Mouse (Mus musculus) forebrain, postnatal 0 days (tissue): Measurements from ENCODE around the gene Tnfsf11. TPM values are rescaled to one million over a fixed set of nuclear protein-coding genes. Genes with fewer than 3 reads are reported as not detected.

ENCODE experiments used
- ATAC-seq: fragments of 200-750 bp; cut with Nextera tagmentation; 2 replicates; pipeline ENCODE4 v1.8.0; 2017; ENCODE audit warnings: mild to moderate bottlenecking, moderate library complexity
- DNase-seq: peaks from one replicate; pipeline ENCODE4 v3.0.0-alpha.2; 2015
- H3K27ac ChIP-seq: fragments of 300-500 bp; sonication (generic); 2 replicates; pipeline ENCODE4 v1.5.1; 2014; ENCODE audit warnings: low read depth, mild to moderate bottlenecking, antibody characterized with exemption, low read length, moderate library complexity, mixed read lengths
- H3K27me3 ChIP-seq: fragments of 300-500 bp; sonication (generic); 2 replicates; pipeline ENCODE4 v1.6.1; 2014; ENCODE audit warnings: mild to moderate bottlenecking, low read length, mixed read lengths; ENCODE audit not compliant: insufficient read depth
- H3K36me3 ChIP-seq: fragments of 300-500 bp; sonication (generic); 2 replicates; pipeline ENCODE4 v1.6.1; 2014; ENCODE audit warnings: mild to moderate bottlenecking, moderate library complexity; ENCODE audit not compliant: insufficient read depth
- H3K4me1 ChIP-seq: fragments of 300-500 bp; sonication (generic); 2 replicates; pipeline ENCODE4 v1.6.1; 2014; ENCODE audit warnings: antibody characterized with exemption; ENCODE audit not compliant: insufficient read depth
- H3K4me2 ChIP-seq: fragments of 300-500 bp; sonication (generic); 2 replicates; pipeline ENCODE4 v1.6.1; 2014; ENCODE audit warnings: low read depth, mild to moderate bottlenecking, moderate library complexity
- H3K4me3 ChIP-seq: fragments of 300-500 bp; sonication (generic); 2 replicates; pipeline ENCODE4 v1.5.1; 2014; ENCODE audit warnings: low read depth, low read length, mixed read lengths
- H3K9ac ChIP-seq: fragments of 300-500 bp; sonication (generic); 2 replicates; pipeline ENCODE4 v1.6.1; 2014; ENCODE audit warnings: mild to moderate bottlenecking
- H3K9me3 ChIP-seq: fragments of 300-500 bp; sonication (generic); 2 replicates; pipeline ENCODE4 v1.6.1; 2016; ENCODE audit warnings: low read length
- CTCF ChIP-seq: sonication (generic); IDR thresholded peaks from 2 replicates; pipeline ENCODE4 v1.5.1; 2016; ENCODE audit warnings: antibody characterized with exemption, control low read depth, low read depth
- WGBS: fragments of 180-500 bp; shearing (Covaris S2); extraction: QIAGEN DNeasy Blood & Tissue Kit; methylation state at CpG from one replicate; pipeline ENCODE4 v1.1.7; 2014; 5-methylcytosine and 5-hydroxymethylcytosine counted together
- polyA plus RNA-seq: library from polyadenylated mRNA; unstranded; fragments of >200 nt; fragmentation: Nextera tagmentation; extraction: Ambion mirVana; gene quantifications from 2 replicates; pipeline ENCODE4 v1.2.1, GENCODE M21; 2015
- total RNA-seq: library from RNA; depleted of rRNA; stranded (reverse); fragments of >200 nt; gene quantifications from 2 replicates; pipeline ENCODE4 v1.2.3, GENCODE M21; 2014

Tnfsf11 gene
- total and polyA plus RNA-seq, 2 experiments from 2014 or later = 0.08 to 0.86 TPM

- no peak overlapping the region for H3K27ac ChIP-seq
- H3K4me3 ChIP-seq = no peak overlapping the region
- no peaks in the 10 kb centered on the region for H3K36me3 ChIP-seq
- H3K9me3 ChIP-seq = no peaks in the 10 kb centered on the region
- no peaks in the 10 kb centered on the region; the same call in 1 of the 2 replicates for H3K27me3 ChIP-seq
- no peak overlapping the region for H3K4me2 ChIP-seq
- H3K4me1 ChIP-seq = peaks cover 4% of the 10 kb centered on the region; the same call in 1 of the 2 replicates
- DNase-seq = no peak
- TF ChIP-seq CTCF = no peak
- H3K9ac ChIP-seq = no peak overlapping the region
- WGBS = 7% methylated on average over 5 of the region's 5 CpGs
- peak; percentile 54; the same call in 1 of the 2 replicates for ATAC-seq
Observed at GRCm38 (mm10) chr14:78288903-78289302, 18.9 kb downstream of the Tnfsf11 start.

- Histone ChIP-seq H3K4me2 (no peak overlapping the region), H3K9ac (no peak overlapping the region), H3K4me1 (peaks cover 6% of the 10 kb centered on the region; the same call in 1 of the 2 replicates), H3K27me3 (no peaks in the 10 kb centered on the region; the same call in 1 of the 2 replicates), H3K4me3 (no peak overlapping the region), H3K9me3 (no peaks in the 10 kb centered on the region), H3K27ac (no peak overlapping the region), H3K36me3 (no peaks in the 10 kb centered on the region)
- ATAC-seq (peak; percentile 46; the same call in 1 of the 2 replicates), DNase-seq (peak; percentile 92)
- TF ChIP-seq CTCF = peak; percentile 89
- WGBS = 27% methylated on average over 7 of the region's 7 CpGs
Observed at GRCm38 (mm10) chr14:78287906-78288800, 19.7 kb downstream of the Tnfsf11 start.

GRCm38 (mm10) chr14:78286011-78286548 lies 21.8 kb downstream of the Tnfsf11 start:
- Histone ChIP-seq H3K27ac (no peak overlapping the region), H3K4me1 (peaks cover 12% of the 10 kb centered on the region; the same call in 1 of the 2 replicates), H3K36me3 (no peaks in the 10 kb centered on the region), H3K4me2 (no peak overlapping the region), H3K27me3 (no peaks in the 10 kb centered on the region; the same call in 1 of the 2 replicates), H3K9ac (no peak overlapping the region), H3K9me3 (no peaks in the 10 kb centered on the region), H3K4me3 (no peak overlapping the region)
- TF ChIP-seq CTCF = no peak
- DNase-seq (no peak), ATAC-seq (no peak)
- WGBS = 4% methylated on average over 5 of the region's 5 CpGs

- H3K4me3 ChIP-seq = no peak overlapping the region
- no peak overlapping the region for H3K9ac ChIP-seq
- no peaks in the 10 kb centered on the region for H3K9me3 ChIP-seq
- H3K4me2 ChIP-seq = peak overlapping the region; percentile 26; the same call in 1 of the 2 replicates
- no peaks in the 10 kb centered on the region for H3K36me3 ChIP-seq
- H3K4me1 ChIP-seq = peaks cover 8% of the 10 kb centered on the region; the same call in 1 of the 2 replicates
- 14% methylated on average over 11 of the region's 11 CpGs for WGBS
- peak; percentile 51 for TF ChIP-seq CTCF
- H3K27ac ChIP-seq = no peak overlapping the region
- DNase-seq (peak; percentile 78), ATAC-seq (peak; percentile 81)
- no peaks in the 10 kb centered on the region; the same call in 1 of the 2 replicates for H3K27me3 ChIP-seq
Observed at GRCm38 (mm10) chr14:78282490-78282889, 25.4 kb downstream of the Tnfsf11 start.

- Histone ChIP-seq H3K4me3 (no peak overlapping the region), H3K9ac (no peak overlapping the region), H3K36me3 (no peaks in the 10 kb centered on the region), H3K4me1 (0 out of 2 replicates have a peak, but pooled peaks cover 5% of the 10 kb centered on the region), H3K4me2 (no peak overlapping the region), H3K9me3 (no peaks in the 10 kb centered on the region), H3K27ac (0 out of 2 replicates have a peak overlapping the region, but pooled peaks have one; percentile 35), H3K27me3 (no peaks in the 10 kb centered on the region)
- no peak for TF ChIP-seq CTCF
- DNase-seq (peak; percentile 31), ATAC-seq (peak; percentile 45)
- WGBS = 70% methylated on average over 18 of the region's 18 CpGs
Observed at GRCm38 (mm10) chr14:78276395-78276930, 31.4 kb downstream of the Tnfsf11 start.

- Histone ChIP-seq H3K27ac (no peak overlapping the region), H3K4me1 (0 out of 2 replicates have a peak, but pooled peaks cover 5% of the 10 kb centered on the region), H3K4me2 (no peak overlapping the region), H3K36me3 (no peaks in the 10 kb centered on the region), H3K4me3 (no peak overlapping the region), H3K9ac (no peak overlapping the region), H3K27me3 (no peaks in the 10 kb centered on the region), H3K9me3 (no peaks in the 10 kb centered on the region)
- no peak for TF ChIP-seq CTCF
- no peak for ATAC-seq
- 93% methylated on average over 5 of the region's 5 CpGs for WGBS
- no peak for DNase-seq
Observed at GRCm38 (mm10) chr14:78274851-78275250, 33.0 kb downstream of the Tnfsf11 start.
